Mouse (Mus musculus) forebrain, embryonic 16.5 days (tissue): ENCODE measurements around the gene Slc25a17. TPM values are rescaled to one million over a fixed set of nuclear protein-coding genes. Genes with fewer than 3 reads are reported as not detected.

Source experiments
- ATAC-seq: fragments of 200-750 bp; cut with Nextera tagmentation; 2 replicates; pipeline ENCODE4 v1.8.0; 2017; ENCODE audit warnings: mild to moderate bottlenecking, moderate library complexity
- H3K27ac ChIP-seq: fragments of 300-500 bp; sonication (generic); 2 replicates; pipeline ENCODE4 v1.5.1; 2014; ENCODE audit warnings: low read length, control low read depth
- H3K27me3 ChIP-seq: fragments of 300-500 bp; sonication (generic); replicated peaks from 2 replicates; pipeline ENCODE4 v1.6.1; 2014; ENCODE audit warnings: low read length; ENCODE audit not compliant: control insufficient read depth, insufficient read depth
- H3K36me3 ChIP-seq: fragments of 300-500 bp; sonication (generic); 2 replicates; pipeline ENCODE4 v1.6.1; 2014; ENCODE audit not compliant: control insufficient read depth, insufficient read depth
- H3K4me1 ChIP-seq: fragments of 300-500 bp; sonication (generic); replicated peaks from 2 replicates; pipeline ENCODE4 v1.6.1; 2014; ENCODE audit warnings: low read length; ENCODE audit not compliant: control insufficient read depth, insufficient read depth
- H3K4me2 ChIP-seq: fragments of 300-500 bp; sonication (generic); 2 replicates; pipeline ENCODE4 v1.6.1; 2014; ENCODE audit warnings: mild to moderate bottlenecking, low read length, control low read depth
- H3K4me3 ChIP-seq: fragments of 300-500 bp; sonication (generic); replicated peaks from 2 replicates; pipeline ENCODE4 v1.5.1; 2014; ENCODE audit warnings: mild to moderate bottlenecking, low read length, control low read depth
- H3K9ac ChIP-seq: fragments of 300-500 bp; sonication (generic); replicated peaks from 2 replicates; pipeline ENCODE4 v1.6.1; 2014; ENCODE audit warnings: low read depth, low read length, control low read depth
- H3K9me3 ChIP-seq: fragments of 300-500 bp; sonication (generic); 2 replicates; pipeline ENCODE4 v1.6.1; 2016; ENCODE audit warnings: low read length; ENCODE audit not compliant: control insufficient read depth
- WGBS: fragments of 180-500 bp; shearing (Covaris S2); extraction: QIAGEN DNeasy Blood & Tissue Kit; methylation state at CpG from one replicate; pipeline ENCODE4 v1.1.7; 2014; 5-methylcytosine and 5-hydroxymethylcytosine counted together
- polyA plus RNA-seq: library from polyadenylated mRNA; unstranded; fragments of >200 nt; fragmentation: Nextera tagmentation; extraction: Ambion mirVana; gene quantifications from 2 replicates; pipeline ENCODE4 v1.2.1, GENCODE M21; 2015

The Slc25a17 gene
- polyA plus RNA-seq, 1 experiment from 2014 or later, result 132 TPM

GRCm38 (mm10) chr15:81378845-81379244 is 18.2 kb upstream of the Slc25a17 start:
- no peak overlapping the region for H3K27ac ChIP-seq
- WGBS, result 97% methylated on average over 2 of the region's 2 CpGs
- no peak for ATAC-seq

GRCm38 (mm10) chr15:81374621-81375020 is 14.0 kb upstream of the Slc25a17 start:
- H3K9ac ChIP-seq, result no peak overlapping the region
- H3K4me2 ChIP-seq, result no peak overlapping the region
- no peaks in the 10 kb centered on the region for H3K27me3 ChIP-seq
- no peaks in the 10 kb centered on the region for H3K4me1 ChIP-seq
- no peak overlapping the region for H3K27ac ChIP-seq
- H3K36me3 ChIP-seq, result peaks cover 29% of the 10 kb centered on the region
- no peak overlapping the region for H3K4me3 ChIP-seq
- no peaks in the 10 kb centered on the region for H3K9me3 ChIP-seq
- WGBS, result 90% methylated on average over 11 of the region's 11 CpGs
- ATAC-seq, result no peak

More at GRCm38 (mm10) chr15:81378845-81379244, 18.2 kb upstream of the Slc25a17 start:
- Histone ChIP-seq H3K4me2 (no peak overlapping the region), H3K4me1 (no peaks in the 10 kb centered on the region), H3K27me3 (no peaks in the 10 kb centered on the region), H3K4me3 (no peak overlapping the region), H3K9ac (no peak overlapping the region), H3K36me3 (peaks cover 36% of the 10 kb centered on the region), H3K9me3 (no peaks in the 10 kb centered on the region)

GRCm38 (mm10) chr15:81370356-81370755 is 9.7 kb upstream of the Slc25a17 start:
- Histone ChIP-seq H3K4me1 (no peaks in the 10 kb centered on the region), H3K27ac (no peak overlapping the region), H3K36me3 (peaks cover 30% of the 10 kb centered on the region), H3K9me3 (no peaks in the 10 kb centered on the region), H3K27me3 (no peaks in the 10 kb centered on the region), H3K4me2 (no peak overlapping the region), H3K4me3 (no peak overlapping the region), H3K9ac (no peak overlapping the region)
- no peak for ATAC-seq
- WGBS, result 24% methylated on average over 1 of the region's 1 CpGs

- no peak for ATAC-seq
These were observed 8.0 kb upstream of the Slc25a17 start for GRCm38 (mm10) chr15:81368601-81369000.

GRCm38 (mm10) chr15:81366241-81366640 is 5.6 kb upstream of the Slc25a17 start:
- no peak overlapping the region for H3K27ac ChIP-seq
- H3K9me3 ChIP-seq, result no peaks in the 10 kb centered on the region
- no peak overlapping the region for H3K9ac ChIP-seq
- 81% methylated on average over 4 of the region's 4 CpGs for WGBS
- no peaks in the 10 kb centered on the region for H3K27me3 ChIP-seq
- no peak overlapping the region for H3K4me2 ChIP-seq
- H3K4me1 ChIP-seq, result 0 out of 2 replicates have a peak, but pooled peaks cover under 1% of the 10 kb centered on the region
- ATAC-seq, result no peak
- no peak overlapping the region for H3K4me3 ChIP-seq
- peaks cover 25% of the 10 kb centered on the region for H3K36me3 ChIP-seq

More at GRCm38 (mm10) chr15:81368601-81369000, 8.0 kb upstream of the Slc25a17 start:
- no peaks in the 10 kb centered on the region for H3K4me1 ChIP-seq
- peaks cover 30% of the 10 kb centered on the region for H3K36me3 ChIP-seq
- H3K9ac ChIP-seq, result no peak overlapping the region
- no peaks in the 10 kb centered on the region for H3K9me3 ChIP-seq
- H3K4me3 ChIP-seq, result no peak overlapping the region
- WGBS, result 98% methylated on average over 1 of the region's 1 CpGs
- no peak overlapping the region for H3K27ac ChIP-seq
- no peaks in the 10 kb centered on the region for H3K27me3 ChIP-seq
- H3K4me2 ChIP-seq, result no peak overlapping the region

DNA sequence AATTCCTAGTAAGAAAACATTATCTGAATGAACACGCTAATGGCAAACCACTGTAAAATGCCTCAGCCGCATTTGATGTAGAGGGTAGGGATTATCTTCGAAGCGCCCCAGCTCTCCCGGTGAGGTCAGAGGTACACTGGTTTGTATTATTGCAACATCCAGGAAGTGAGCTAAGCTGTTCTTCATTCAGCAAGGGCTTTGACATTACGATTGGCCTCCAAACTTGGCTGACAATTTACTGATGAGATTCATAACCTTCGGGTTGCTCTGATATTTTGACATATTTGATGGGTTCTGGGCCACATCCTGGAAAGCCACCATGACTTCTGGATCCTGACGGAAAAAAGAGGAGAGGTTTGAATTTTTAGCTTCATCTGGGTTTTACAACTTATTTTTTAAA is 4.6 kb upstream of the Slc25a17 start:
- peaks cover 18% of the 10 kb centered on the region for H3K36me3 ChIP-seq
- H3K4me2 ChIP-seq, result no peak overlapping the region
- H3K4me1 ChIP-seq, result 0 out of 2 replicates have a peak, but pooled peaks cover 5% of the 10 kb centered on the region
- no peak overlapping the region for H3K27ac ChIP-seq
- H3K27me3 ChIP-seq, result no peaks in the 10 kb centered on the region
- WGBS, result 94% methylated on average over 8 of the region's 8 CpGs
- H3K9me3 ChIP-seq, result no peaks in the 10 kb centered on the region
- no peak overlapping the region for H3K9ac ChIP-seq
- ATAC-seq, result no peak
- H3K4me3 ChIP-seq, result no peak overlapping the region

DNA sequence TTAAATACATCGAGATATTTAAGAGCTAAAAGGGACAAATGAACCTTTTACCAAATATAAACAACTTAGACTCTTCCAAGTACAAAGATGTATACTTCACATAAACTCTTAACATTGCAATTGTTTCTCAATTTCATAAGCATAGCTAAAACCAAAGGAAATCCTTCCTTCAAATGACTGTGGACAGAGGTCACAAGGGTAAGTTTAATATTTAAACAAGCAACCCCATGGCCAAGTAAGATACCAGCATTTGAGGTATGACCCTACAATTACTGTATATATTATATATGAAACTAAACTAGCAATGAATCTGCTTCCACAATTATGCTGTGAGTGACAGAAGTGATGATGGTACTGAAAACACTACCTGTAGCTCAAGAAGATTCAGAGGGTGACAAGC is 3.7 kb upstream of the Slc25a17 start:
- Histone ChIP-seq H3K36me3 (peaks cover 18% of the 10 kb centered on the region), H3K4me2 (no peak overlapping the region), H3K9me3 (no peaks in the 10 kb centered on the region), H3K9ac (no peak overlapping the region), H3K27ac (no peak overlapping the region), H3K4me1 (peaks cover 14% of the 10 kb centered on the region), H3K4me3 (no peak overlapping the region), H3K27me3 (no peaks in the 10 kb centered on the region)
- WGBS, result 100% methylated on average over 1 of the region's 1 CpGs
- no peak for ATAC-seq

DNA sequence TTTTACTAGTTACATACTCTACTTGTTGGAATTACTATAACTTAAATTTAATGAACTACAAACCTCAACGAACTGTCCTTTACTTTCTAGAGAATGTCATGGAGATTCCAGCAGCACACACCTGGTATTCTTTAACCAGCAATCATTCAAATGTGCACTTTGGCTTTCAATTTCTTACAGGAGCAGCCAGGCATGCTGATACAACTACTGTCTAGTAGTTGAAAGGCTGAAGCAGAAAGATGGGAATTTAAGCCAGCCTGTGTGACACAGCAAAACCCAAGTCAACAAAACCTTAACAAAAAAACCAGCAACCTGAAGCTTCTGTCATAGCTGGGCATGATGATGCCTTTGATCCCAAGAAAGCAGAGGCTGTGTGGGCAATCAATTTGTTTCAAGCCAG is 1.9 kb upstream of the Slc25a17 start:
- Histone ChIP-seq H3K9ac (no peak overlapping the region), H3K27ac (no peak overlapping the region), H3K4me1 (peaks cover 16% of the 10 kb centered on the region), H3K27me3 (no peaks in the 10 kb centered on the region), H3K4me2 (no peak overlapping the region), H3K36me3 (peaks cover 15% of the 10 kb centered on the region), H3K9me3 (no peaks in the 10 kb centered on the region), H3K4me3 (no peak overlapping the region)
- WGBS, result 84% methylated on average over 1 of the region's 1 CpGs
- ATAC-seq, result no peak

GRCm38 (mm10) chr15:81361417-81362015 is 904 bp upstream of the Slc25a17 start:
- Histone ChIP-seq H3K9ac (no peak overlapping the region), H3K27me3 (no peaks in the 10 kb centered on the region), H3K4me1 (peaks cover 21% of the 10 kb centered on the region), H3K4me2 (peak overlapping the region; percentile 88), H3K9me3 (no peaks in the 10 kb centered on the region), H3K36me3 (peaks cover 13% of the 10 kb centered on the region), H3K4me3 (no peak overlapping the region), H3K27ac (peak overlapping the region; percentile 52; the same call in 1 of the 2 replicates)
- WGBS, result 34% methylated on average over 10 of the region's 10 CpGs
- no peak for ATAC-seq
